Mouse (Mus musculus): ENCODE measurements around the gene Kbtbd2.

Kbtbd2 gene

GRCm38 (mm10) chr6:56785068-56785467 lies 12.5 kb downstream of the Kbtbd2 start:
- peak; percentile 23 for DNase-seq (ENCODE audit: low spot score)

DNA sequence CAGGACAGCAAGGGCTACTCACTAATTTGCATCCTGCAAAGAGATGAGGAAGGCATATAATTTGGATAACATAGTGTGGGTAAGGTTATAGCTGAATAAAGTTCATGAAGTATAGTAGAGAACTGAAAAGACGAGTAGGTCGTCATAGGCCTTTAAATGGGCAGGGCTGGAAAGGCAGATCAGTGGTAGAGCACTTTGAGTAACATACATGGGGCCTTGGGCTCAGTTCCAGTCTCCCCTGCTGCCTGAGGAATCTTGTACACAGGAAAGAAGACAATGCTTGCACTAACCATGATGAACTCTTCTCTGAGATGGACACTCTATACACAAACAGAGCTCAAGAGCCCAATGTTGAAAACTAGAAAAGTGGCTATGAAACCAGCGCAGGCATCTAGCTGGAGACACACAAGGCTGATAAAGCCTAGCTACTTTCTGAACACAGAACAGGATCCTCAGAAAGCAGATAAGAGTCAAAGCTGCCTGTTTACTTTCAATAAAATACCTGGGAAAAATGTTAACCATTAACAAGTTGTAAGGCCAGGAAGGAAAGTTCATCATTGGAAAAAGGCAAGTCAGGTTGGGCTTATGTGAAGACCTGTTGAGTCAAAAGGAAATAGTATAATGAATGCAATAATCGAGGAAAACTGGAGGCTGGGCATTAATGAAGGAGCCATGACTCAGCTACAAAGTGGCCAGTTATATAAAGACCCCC lies 13.9 kb downstream of the Kbtbd2 start:
- no peak for DNase-seq (ENCODE audit: low spot score)

- DNase-seq (ENCODE audit: low spot score), result no peak
These were observed 18.0 kb downstream of the Kbtbd2 start for GRCm38 (mm10) chr6:56779636-56780035.

GRCm38 (mm10) chr6:56775816-56776215 lies 21.8 kb downstream of the Kbtbd2 start:
- DNase-seq (ENCODE audit: low spot score), result peak; percentile 26

- no peak for DNase-seq (ENCODE audit: low spot score)
These were observed 31.9 kb downstream of the Kbtbd2 start for GRCm38 (mm10) chr6:56765696-56766095.

DNA sequence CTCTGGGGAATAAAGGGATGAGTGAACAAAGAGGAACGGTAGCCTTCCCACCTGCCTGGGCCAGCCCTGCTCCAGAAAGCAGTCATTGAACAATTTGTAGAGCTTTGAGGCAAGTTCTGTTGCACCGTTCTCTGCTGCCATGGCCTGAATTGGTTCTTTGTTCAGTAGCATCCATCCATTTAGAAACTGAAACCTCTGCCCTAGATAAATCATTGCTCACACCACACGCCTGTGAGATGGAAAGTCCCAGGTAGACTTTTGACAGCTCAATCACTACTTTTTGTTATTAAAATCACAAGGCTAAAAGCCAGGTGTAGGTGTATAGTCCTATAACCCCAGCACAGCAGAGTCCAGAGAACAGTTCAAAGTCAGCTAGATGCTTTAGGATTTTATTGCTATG lies 32.3 kb downstream of the Kbtbd2 start:
- no peak for DNase-seq (ENCODE audit: low spot score)

DNA sequence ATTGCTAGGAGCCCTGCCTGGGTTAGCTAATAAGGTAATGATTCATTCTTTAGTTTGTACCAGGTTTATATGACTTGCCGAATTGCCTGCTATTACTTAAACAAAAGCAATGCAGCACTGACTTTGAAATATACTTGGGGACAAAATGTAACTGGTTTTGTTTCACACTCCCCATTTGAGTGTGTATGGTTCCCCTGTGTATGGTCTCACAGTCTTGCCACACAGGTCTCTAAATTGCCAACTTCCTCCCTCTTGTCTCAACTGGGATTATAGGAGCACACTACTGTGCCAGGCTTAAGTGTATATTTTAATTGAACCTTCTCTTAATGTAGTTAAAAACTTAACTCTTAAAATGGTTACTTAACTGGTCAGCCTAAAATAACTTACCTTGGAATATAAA lies 38.3 kb downstream of the Kbtbd2 start:
- no peak for DNase-seq (ENCODE audit: low spot score)

DNA sequence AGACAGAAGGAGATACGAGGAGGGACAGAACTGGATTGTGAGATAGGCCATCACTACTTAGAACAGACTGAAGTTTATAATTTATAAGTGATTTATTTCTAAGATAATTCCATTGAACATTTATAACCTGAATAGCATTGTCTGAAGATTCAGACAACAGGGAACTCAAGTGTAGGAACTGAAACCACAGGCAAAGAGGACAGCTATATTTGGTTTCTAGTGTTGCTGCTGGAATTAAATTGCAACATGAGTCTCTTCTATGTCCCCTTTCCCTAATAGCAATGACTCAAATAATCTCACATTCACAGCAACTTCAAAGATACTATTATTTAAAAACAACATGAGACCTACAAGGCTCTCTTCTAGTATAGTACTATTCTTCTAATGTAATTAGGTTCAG lies 41.5 kb downstream of the Kbtbd2 start:
- DNase-seq (ENCODE audit: low spot score), result no peak

DNA sequence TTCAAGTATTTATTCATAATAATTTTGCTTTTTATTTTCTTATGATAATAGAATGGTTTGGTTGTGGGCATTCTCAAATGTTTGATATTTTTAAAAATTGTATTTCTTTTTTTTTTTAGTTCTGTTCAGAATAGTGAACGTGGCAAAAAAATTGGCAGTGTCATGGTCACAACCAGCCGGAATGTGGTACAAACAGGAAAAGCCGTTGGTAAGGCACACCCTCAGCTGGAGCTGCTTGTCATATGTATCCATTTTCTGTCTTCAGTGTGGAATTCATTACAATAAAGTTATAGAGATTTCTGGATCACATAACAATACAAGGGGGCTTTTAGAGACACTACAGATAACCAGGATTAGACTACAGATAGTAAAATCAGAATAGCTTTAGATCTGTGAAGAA lies 43.9 kb downstream of the Kbtbd2 start:
- DNase-seq (ENCODE audit: low spot score), result no peak

DNA sequence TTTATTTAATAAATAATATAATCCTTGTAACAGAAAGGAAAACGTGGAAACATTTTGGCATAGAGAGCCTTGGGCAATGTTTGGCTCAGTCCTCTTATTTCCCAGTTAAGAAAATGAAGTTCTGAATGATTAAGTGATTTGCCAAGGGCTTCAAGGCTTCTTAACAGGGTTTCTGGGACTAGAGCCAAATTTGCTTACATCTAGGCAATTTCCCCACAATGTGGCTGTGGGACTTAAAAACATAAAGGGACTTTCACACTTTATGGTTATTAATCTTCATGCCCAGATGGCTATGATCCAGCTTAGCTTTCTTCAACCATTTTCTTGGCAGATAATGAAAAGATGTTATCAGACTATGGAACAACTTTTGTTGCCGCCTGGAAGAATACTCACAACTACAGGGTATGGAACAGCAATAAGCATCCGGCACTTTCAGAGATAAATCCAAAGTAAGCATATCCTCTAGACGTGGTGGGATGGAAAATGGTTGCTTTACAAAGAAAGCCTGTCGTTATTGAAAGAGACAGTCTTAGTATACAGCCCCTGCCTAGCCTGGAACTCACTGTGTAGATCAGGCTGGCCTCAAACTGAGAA lies 51.6 kb downstream of the Kbtbd2 start:
- peak; percentile 29 for DNase-seq (ENCODE audit: low spot score)

GRCm38 (mm10) chr6:56732545-56732944 lies 65.1 kb downstream of the Kbtbd2 start:
- DNase-seq (ENCODE audit: low spot score), result no peak
